Mouse (Mus musculus) heart, postnatal 0 days (tissue): ENCODE measurements at regions not wholly inside any gene's neighbourhood (a gene's known extent, or its start where the extent isn't known, plus 50 kb on each side); places are given as distances from the start of the nearest gene placed in this dataset.

Source experiments
- CTCF ChIP-seq: IDR thresholded peaks from 2 replicates; pipeline ENCODE4 v1.5.1; 2016; ENCODE audit warnings: antibody characterized with exemption, control low read depth, low read depth
- EP300 ChIP-seq: IDR thresholded peaks from 2 replicates; pipeline ENCODE4 v1.6.1; 2016; ENCODE audit warnings: antibody characterized with exemption, low read depth

DNA sequence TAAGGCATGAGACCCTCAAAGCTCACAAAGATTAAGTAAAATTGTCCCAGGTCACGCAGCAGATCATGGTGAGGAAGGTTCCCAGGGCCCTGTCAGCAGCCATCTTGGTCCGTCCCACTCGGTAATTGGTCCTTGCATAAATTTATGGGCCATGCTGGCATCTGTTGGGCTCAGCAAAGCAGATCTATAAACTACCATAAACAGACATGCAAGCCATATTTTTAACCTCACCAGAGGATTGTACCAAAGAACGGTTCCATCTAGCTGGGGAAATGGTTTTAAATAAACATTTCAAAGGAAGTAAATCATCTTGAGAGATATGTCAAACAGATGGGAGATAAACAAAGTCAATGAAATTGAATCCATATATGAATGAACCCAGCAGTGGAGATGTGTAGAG, 237.1 kb upstream of the Mctp2 start:
- TF ChIP-seq CTCF = no peak
- no peak for TF ChIP-seq EP300
